Mouse (Mus musculus) ES-E14 (cell line): ENCODE results near the gene Emp1.

Source experiments
- CHD2 ChIP-seq: IDR thresholded peaks from 2 replicates; pipeline ENCODE4 v1.6.1; 2014; ENCODE audit warnings: mild to moderate bottlenecking, low read depth, low read length, inconsistent platforms
- HCFC1 ChIP-seq: IDR thresholded peaks from 2 replicates; pipeline ENCODE4 v1.6.1; 2012; ENCODE audit warnings: low read length, inconsistent platforms, borderline replicate concordance; ENCODE audit not compliant: insufficient read depth

DNA sequence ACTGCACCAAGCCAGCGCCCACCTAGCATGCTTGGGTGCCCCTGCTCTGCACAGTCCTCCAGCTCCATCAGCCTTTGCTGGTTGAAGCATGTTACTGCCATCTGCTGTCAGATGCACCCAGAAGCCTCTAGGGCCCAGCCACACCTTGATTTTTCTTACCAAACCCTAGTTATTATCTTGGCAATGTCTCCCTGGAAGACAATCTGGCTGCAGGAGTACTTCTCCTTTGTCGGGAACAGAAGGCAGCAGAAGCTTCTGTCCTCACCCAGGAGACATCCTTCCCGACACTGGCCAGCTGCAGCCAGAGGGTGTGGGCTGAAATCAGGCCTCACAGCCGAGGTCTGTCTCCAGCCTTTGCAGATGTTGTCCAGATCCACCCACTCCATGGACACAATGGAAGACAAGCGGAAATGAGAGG lies 7.2 kb downstream of the Emp1 start:
- no peak for TF ChIP-seq HCFC1
- no peak for TF ChIP-seq CHD2
